Mouse (Mus musculus): Measurements from ENCODE around the gene Mapkapk3. TPM values are rescaled to one million over a fixed set of nuclear protein-coding genes. Genes with fewer than 3 reads are reported as not detected.

Mapkapk3 gene
- total RNA-seq, 2 experiments from 2014 or later, result 1.9 to 2.7 TPM

DNA sequence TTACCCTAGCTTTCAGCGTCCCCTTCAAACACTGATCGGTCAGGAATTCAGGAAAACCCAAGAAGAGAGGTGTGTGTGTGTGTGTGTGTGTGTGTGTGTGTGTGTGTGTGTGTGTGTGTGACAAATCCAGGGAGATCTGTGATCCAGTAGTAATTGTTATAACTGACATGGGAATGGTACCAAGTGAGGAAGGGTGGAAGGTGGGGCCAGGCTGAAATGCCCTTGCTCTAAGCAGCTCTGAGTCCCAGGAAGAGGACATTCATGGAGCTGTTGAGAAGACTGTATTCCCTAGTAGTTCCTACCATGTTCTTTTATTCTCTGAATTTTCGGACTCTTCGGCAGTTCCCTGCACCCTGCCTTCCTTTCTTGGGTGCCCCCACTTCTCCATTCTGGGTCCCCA, 8.0 kb upstream of the Mapkapk3 start:
- no peak for DNase-seq (ENCODE audit: extremely low spot score in 1 of 2, low spot score in 2 of 2)
- intact Hi-C loops (cut with DNase I), result loop anchor here (5.0 kb wide), 1 partner anchor 220 kb away; no protein-coding TSS in a partner anchor

DNA sequence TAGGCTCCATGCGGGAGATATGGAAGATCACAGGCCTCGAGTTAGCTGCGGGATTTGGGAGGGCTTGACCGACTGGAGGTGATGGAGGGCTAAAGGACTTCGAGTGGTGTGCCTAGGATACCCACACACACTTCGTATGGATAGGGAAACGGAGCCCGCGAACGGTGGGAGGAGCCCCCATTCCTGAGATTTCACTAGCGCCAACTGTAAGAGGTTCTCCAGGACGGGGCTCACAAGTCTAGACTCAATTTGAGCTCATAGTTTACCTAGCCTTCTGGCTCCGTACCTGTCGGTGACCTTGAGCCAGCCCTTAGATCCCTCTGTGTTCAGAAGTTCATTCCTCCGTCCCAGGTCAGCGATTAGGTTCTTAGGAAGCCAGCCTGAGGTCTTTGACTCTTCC, 7.4 kb upstream of the Mapkapk3 start:
- intact Hi-C loops (cut with DNase I), result loop anchor here (5.0 kb wide), 1 partner anchor 220 kb away; no protein-coding TSS in a partner anchor
- no peak for DNase-seq (ENCODE audit: extremely low spot score in 1 of 2, low spot score in 2 of 2)

GRCm38 (mm10) chr9:107296501-107296965, 6.9 kb upstream of the Mapkapk3 start:
- peak; percentile 92 to 94 for DNase-seq (ENCODE audit: extremely low spot score in 1 of 2, low spot score in 2 of 2)
- intact Hi-C loops (cut with DNase I), result loop anchor here (5.0 kb wide), 1 partner anchor 221 kb away; no protein-coding TSS in a partner anchor

DNA sequence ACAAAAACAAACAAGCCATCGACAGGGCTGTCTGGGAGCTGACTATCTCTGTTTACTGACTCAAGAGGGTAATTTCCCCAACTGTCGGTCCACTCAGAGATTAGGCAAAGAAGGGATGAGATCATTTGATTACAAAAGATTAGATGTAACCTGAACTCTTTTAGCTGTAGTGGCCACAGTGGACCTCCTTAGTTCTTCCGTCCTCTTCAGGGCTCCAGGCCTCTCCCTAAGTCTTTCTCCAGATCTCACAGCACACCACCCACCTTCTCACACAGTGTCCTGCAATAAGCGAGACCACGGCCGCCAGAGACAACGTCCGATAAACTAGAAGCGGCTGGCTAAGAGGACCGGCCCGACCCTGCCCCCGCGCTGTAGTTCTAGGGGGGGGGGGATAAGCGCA, 6.4 kb upstream of the Mapkapk3 start:
- no peak for DNase-seq (ENCODE audit: extremely low spot score in 1 of 2, low spot score in 2 of 2)
- intact Hi-C loops (cut with DNase I), result loop anchor here (5.0 kb wide), 1 partner anchor 221 kb away; no protein-coding TSS in a partner anchor

DNA sequence AAGGTAGTCTGAATTCAATTTTAAA, 6.2 kb upstream of the Mapkapk3 start, which contains the start of gene Cish:
Cish (plus strand) TSS at position 11 of the 25 bp plus-strand sequence.
- DNase-seq (ENCODE audit: extremely low spot score in 1 of 2, low spot score in 2 of 2), result no peak
- intact Hi-C loops (cut with DNase I), result loop anchor here (5.0 kb wide), 1 partner anchor 221 kb away; no protein-coding TSS in a partner anchor

DNA sequence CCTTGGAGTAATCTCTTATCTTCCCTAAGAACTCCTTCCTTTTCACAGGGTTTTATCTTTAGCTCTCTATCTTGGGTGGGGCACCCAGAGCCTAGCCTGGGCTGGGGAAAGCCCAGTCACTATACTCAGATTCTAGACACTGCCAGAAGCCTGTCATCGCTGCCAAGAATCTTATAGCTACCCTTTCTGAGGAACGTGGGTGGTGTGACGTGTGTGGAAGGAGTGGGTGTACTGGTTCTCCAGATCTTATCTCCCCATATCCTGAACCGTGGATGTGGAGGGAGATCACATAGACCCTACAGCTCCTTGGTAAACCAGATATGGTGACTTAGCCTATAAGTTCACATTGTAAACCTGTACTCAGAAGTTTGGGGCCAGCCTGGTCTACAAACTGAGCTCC, 5.9 kb upstream of the Mapkapk3 start:
- peak in 1 of 2 experiments; percentile 32 for DNase-seq (ENCODE audit: extremely low spot score in 1 of 2, low spot score in 2 of 2)
- intact Hi-C loops (cut with DNase I), result loop anchor here (2.0 to 5.0 kb wide), 3 partner anchors 41 to 222 kb away; no protein-coding TSS in a partner anchor

DNA sequence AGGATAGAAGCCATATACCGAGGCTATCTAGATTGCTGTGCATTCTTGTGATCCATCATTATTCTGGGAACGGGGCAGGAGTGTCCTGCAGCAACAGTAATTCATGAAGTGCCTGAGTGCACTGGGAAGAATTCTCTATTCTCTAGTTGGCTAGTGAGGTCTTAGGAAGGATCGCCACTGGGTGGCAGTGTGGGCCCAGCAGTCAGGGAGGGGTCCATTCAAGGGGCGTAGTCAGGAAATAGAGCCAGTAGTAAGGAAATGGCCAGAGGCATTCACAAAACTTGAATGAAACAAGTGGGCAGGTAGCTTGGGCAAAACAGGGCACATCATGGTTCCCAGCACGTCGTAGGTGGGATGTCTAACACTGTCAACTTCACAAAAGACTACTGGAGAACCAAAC, 4.6 kb upstream of the Mapkapk3 start:
- DNase-seq (ENCODE audit: extremely low spot score in 1 of 2, low spot score in 2 of 2), result peak; percentile 60 to 86
- intact Hi-C loops (cut with DNase I), result loop anchor here (2.0 to 5.0 kb wide), 6 partner anchors 43 to 607 kb away; partner anchors contain the start of genes Rbm15b and Tex264

DNA sequence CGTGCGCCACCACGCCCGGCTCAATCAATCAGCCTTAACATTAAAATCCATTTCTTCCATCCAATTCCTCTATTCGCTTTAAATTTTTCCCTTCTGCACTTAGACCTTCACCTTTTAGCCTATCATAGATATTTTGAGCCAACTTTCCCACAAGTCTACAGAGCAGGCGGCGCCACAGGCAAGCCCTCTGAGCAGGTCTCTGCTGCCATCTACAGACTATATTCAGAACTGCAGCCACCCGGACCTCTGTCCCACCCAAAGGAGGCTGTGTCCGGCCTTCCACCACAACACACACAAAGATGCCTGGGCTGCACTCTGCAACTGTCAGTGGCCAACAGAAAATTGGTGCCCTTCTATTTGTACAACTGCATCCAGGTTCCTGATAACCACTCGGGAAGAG, 1.2 kb upstream of the Mapkapk3 start:
- intact Hi-C loops (cut with DNase I), result loop anchor here (5.0 kb wide), 4 partner anchors 44 to 604 kb away; partner anchors contain the start of genes Rbm15b and Tex264
- DNase-seq (ENCODE audit: extremely low spot score in 1 of 2, low spot score in 2 of 2), result peak; percentile 53 to 80

GRCm38 (mm10) chr9:107288711-107289110, 966 bp downstream of the Mapkapk3 start:
- no peak for DNase-seq (ENCODE audit: extremely low spot score in 1 of 2, low spot score in 2 of 2)
- intact Hi-C loops (cut with DNase I), result no loop called here

DNA sequence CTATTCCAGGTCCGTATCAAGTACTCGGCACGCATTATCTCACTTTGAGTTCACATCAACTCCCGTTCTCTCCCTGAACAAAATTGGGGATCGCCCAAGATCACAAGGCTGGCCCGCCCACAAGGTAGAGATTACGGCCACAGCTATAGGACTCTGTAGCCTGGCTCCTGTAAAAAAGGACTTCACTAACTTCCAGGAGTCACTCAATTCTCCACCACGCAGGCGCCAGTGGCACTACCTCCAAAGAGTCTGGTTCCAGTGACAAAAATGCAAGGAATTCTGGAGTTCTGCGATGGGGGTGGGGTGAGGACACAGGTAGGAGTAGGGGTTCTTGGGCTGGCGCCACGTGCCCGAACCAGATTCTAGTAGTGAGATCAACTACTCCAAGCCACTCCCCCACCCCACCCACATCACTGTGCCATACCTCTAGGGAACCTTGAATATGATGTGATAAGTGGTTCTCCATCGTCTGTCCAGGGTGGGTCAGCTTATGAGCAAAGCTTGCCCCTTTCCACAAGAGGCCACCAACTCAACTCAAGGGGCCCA, 1.5 kb downstream of the Mapkapk3 start:
- intact Hi-C loops (cut with DNase I), result no loop called here
- no peak for DNase-seq (ENCODE audit: extremely low spot score in 1 of 2, low spot score in 2 of 2)

GRCm38 (mm10) chr9:107287294-107287693, 2.4 kb downstream of the Mapkapk3 start:
- intact Hi-C loops (cut with DNase I), result no loop called here
- DNase-seq (ENCODE audit: extremely low spot score in 1 of 2, low spot score in 2 of 2), result no peak

DNA sequence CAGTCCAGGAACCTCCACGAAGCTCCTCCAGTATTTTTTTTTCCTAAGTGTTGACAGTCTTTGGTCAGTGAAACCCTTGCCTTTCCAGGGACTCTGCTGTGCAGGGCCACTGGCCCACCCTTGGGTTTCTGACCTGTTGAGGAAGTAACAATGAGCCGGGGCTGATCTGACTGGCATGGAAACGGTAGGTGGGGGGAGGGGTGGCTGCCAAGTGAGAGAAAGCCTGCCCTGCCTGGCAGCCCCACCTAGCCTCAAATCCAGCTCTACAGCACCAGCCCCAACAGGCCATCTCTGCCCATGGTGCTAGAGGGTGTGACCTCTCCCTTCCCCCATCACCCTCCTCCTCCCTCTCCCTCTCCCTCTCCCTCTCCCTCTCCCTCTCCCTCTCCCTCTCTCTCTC, 4.7 kb downstream of the Mapkapk3 start:
- peak in 1 of 2 experiments; percentile 48 for DNase-seq (ENCODE audit: extremely low spot score in 1 of 2, low spot score in 2 of 2)
- intact Hi-C loops (cut with DNase I), result no loop called here

- intact Hi-C loops (cut with DNase I), result no loop called here
- DNase-seq (ENCODE audit: extremely low spot score in 1 of 2, low spot score in 2 of 2), result no peak
Observed at GRCm38 (mm10) chr9:107282951-107283350, 6.7 kb downstream of the Mapkapk3 start.

DNA sequence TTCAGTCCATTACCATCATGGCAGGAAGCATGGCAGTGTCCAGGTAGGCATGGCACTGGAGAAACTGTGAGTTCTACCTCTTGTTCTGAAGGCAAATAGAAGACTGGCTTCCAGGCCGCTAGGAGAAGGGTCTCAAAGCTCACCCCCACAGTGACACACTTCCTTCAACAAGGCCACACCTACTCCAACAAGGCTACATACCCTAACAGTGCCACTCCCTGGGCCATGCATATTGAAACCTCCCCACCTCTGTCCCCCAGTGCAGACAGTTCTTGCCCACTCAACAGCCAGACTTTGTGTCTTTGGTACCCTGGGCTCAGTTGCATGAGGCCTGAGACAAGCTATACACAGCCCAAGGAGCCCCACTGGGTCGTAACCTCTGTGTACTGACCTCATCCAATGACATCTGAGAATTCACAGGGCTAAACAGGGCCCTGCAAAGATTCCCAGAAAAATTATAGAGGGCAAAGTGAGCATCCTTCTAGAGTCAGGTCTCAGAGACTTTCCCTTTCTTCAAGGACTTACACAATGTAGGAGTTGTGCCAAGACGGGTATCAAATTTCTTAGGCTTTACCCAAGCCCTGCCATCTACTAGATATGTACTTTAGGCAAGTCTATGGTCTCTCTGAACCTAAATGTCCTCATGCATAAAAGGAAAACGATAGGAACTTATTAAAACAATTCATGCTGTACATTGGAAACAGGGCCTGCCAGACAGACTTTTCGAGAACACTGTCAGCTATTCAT, 8.3 kb downstream of the Mapkapk3 start:
- DNase-seq (ENCODE audit: extremely low spot score in 1 of 2, low spot score in 2 of 2), result no peak
- intact Hi-C loops (cut with DNase I), result no loop called here

GRCm38 (mm10) chr9:107280322-107281027, 9.2 kb downstream of the Mapkapk3 start:
- intact Hi-C loops (cut with DNase I), result no loop called here

GRCm38 (mm10) chr9:107279378-107280321, 10.0 kb downstream of the Mapkapk3 start:
- peak in 1 of 2 experiments; percentile 69 for DNase-seq (ENCODE audit: extremely low spot score in 1 of 2, low spot score in 2 of 2)
- intact Hi-C loops (cut with DNase I), result loop anchor here (5.0 kb wide), 1 partner anchor 377 kb away; no protein-coding TSS in a partner anchor

More at GRCm38 (mm10) chr9:107280322-107281027, 9.2 kb downstream of the Mapkapk3 start:
- no peak for DNase-seq (ENCODE audit: extremely low spot score in 1 of 2, low spot score in 2 of 2)

- intact Hi-C loops (cut with DNase I), result loop anchor here (5.0 kb wide), 1 partner anchor 376 kb away; no protein-coding TSS in a partner anchor
- DNase-seq (ENCODE audit: extremely low spot score in 1 of 2, low spot score in 2 of 2), result peak; percentile 41 to 52
Observed at GRCm38 (mm10) chr9:107278527-107279377, 10.9 kb downstream of the Mapkapk3 start.

DNA sequence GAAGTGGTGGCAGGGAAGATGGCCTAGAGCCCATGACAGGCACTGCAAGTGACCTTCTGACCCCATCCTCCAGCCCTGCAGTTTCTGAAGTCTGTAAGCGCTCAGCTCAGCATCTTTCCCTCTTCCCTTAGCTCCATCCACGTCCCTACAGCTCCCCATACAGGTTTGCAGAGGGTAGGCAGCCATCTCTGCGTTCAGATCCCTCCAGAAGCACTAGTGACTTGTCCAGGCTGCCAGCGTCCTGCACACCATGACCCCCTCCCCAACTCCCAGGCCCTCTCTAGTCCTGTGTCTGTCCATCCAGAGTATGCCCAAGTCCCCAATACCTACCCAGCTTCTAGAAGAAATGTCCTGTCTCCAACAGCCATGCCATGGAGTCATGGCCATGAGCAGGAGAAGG, 11.6 kb downstream of the Mapkapk3 start:
- DNase-seq (ENCODE audit: extremely low spot score in 1 of 2, low spot score in 2 of 2), result no peak
- intact Hi-C loops (cut with DNase I), result loop anchor here (5.0 kb wide), 1 partner anchor 376 kb away; no protein-coding TSS in a partner anchor
